Comparison of ENCODE assay signal across 18 mouse cellular contexts in genomic region chr12:99004752-99005151, GRCm38 (mm10).
DNase-seq lines count a peak whose midpoint lies in the region; TF ChIP-seq lines count a peak whose summit lies in the region.
"Had no signal": no experiment of that assay in that cellular context is flagged by ENCODE, and none has a peak within 500 bp of the region (broad histone marks: within the 10 kb centered on the region; RNA-seq: fewer than 3 reads in every experiment).

No protein-coding gene starts in this region.

- peak; percentile 52 for DNase-seq in 3T3-L1 (ENCODE audit: low read depth, low spot score)
- peak; percentile 18 for DNase-seq in 416B (ENCODE audit: low read depth)
- DNase-seq in cerebellum, adult 11 months, result no peak
- DNase-seq in embryo, embryonic 10.5 days (ENCODE audit: low spot score), result no peak
- DNase-seq: adrenal gland, adult 8-10 months; adrenal gland, postnatal 14 days; adrenal gland, postnatal 36 days; cerebellum, adult 18-20 months; cerebellum, adult 8-10 months; cerebellum, adult 9-11 months; cerebellum, postnatal 14 days; cerebellum, postnatal 36 days had no signal

- H3K4me2 ChIP-seq in myocyte (ENCODE audit: low read depth), result no peak overlapping the region
- H3K4me2 ChIP-seq: embryonic facial prominence, embryonic 12.5 days; forebrain, embryonic 12.5 days had no signal

- H3K79me2 ChIP-seq in myocyte (ENCODE audit: control insufficient read depth, insufficient read depth), result no peaks in the 10 kb centered on the region

- no peaks in the 10 kb centered on the region for H3K27me3 ChIP-seq in myocyte (ENCODE audit: control insufficient read depth, insufficient read depth, insufficient read length)
- H3K27me3 ChIP-seq: embryonic facial prominence, embryonic 12.5 days; forebrain, embryonic 12.5 days had no signal

- no peak for TF ChIP-seq POLR2A in myocyte (IDR thresholded peaks at IDR 0.05; ENCODE audit: insufficient read length, low read depth)

- no peaks in the 10 kb centered on the region for H3K36me3 ChIP-seq in myocyte (ENCODE audit: control insufficient read depth, insufficient read depth)
- H3K36me3 ChIP-seq: embryonic facial prominence, embryonic 10.5 days; embryonic facial prominence, embryonic 12.5 days; forebrain, embryonic 10.5 days; forebrain, embryonic 12.5 days; G1E had no signal

- H3K4me3 ChIP-seq in myocyte, result no peak overlapping the region
- H3K4me3 ChIP-seq: embryonic facial prominence, embryonic 10.5 days; embryonic facial prominence, embryonic 12.5 days; forebrain, embryonic 10.5 days; forebrain, embryonic 12.5 days had no signal

- H3ac ChIP-seq in myocyte (ENCODE audit: control insufficient read depth, insufficient read length), result no peak overlapping the region

TF ChIP-seq in myocyte, 11 proteins besides CTCF, POLR2A, EP300 and RAD21:
- TF ChIP-seq MAX (IDR thresholded peaks at IDR 0.05; ENCODE audit: low read depth), result no peak
- no peak for TF ChIP-seq USF1 (IDR thresholded peaks at IDR 0.05; ENCODE audit: low read depth)
- no peak for TF ChIP-seq SRF (IDR thresholded peaks at IDR 0.05; ENCODE audit: control insufficient read depth, insufficient read length, low read depth)
- no peak for TF ChIP-seq E2F4 (IDR thresholded peaks at IDR 0.05; ENCODE audit: insufficient read depth)
- TF ChIP-seq MYOG (IDR thresholded peaks at IDR 0.05; ENCODE audit: control insufficient read depth in 1 of 3, insufficient read depth in 1 of 3, insufficient read length in 2 of 3, low read depth in 2 of 3), result no peak
- peak; percentile 59; the same call in 1 of the 2 replicates for TF ChIP-seq CEBPB (IDR thresholded peaks at IDR 0.05; ENCODE audit: insufficient read depth, poor library complexity, severe bottlenecking)
- no peak for TF ChIP-seq TCF12 (IDR thresholded peaks at IDR 0.05; ENCODE audit: insufficient read depth, poor library complexity, severe bottlenecking)
- TF ChIP-seq POLR2AphosphoS2 (IDR thresholded peaks at IDR 0.05; ENCODE audit: insufficient read length, low read depth), result no peak
- no peak for TF ChIP-seq REST (IDR thresholded peaks at IDR 0.05; ENCODE audit: insufficient read depth, insufficient read length)
TF ChIP-seq in myocyte: peak in this region for 1.

Comparison
In these comparisons a context has a peak if more than half of its experiments do, and no peak if none do; other contexts are left out.
1. DNase-seq: peak in 3T3-L1 (single experiment) and 416B (single experiment); none in cerebellum, adult 11 months (single experiment) and embryo, embryonic 10.5 days (single experiment).